Mouse (Mus musculus) lung, embryonic 16.5 days (tissue): ENCODE results near the gene Plcb2. TPM values are rescaled to one million over a fixed set of nuclear protein-coding genes. Genes with fewer than 3 reads are reported as not detected.

Experiments used
- ATAC-seq: fragments of 200-750 bp; cut with Nextera tagmentation; 2 replicates; pipeline ENCODE4 v1.8.0; 2017; ENCODE audit warnings: low read depth, mild to moderate bottlenecking, moderate library complexity
- H3K27ac ChIP-seq: fragments of 300-500 bp; sonication (generic); 2 replicates; pipeline ENCODE4 v1.5.1; 2014; ENCODE audit warnings: mild to moderate bottlenecking, control low read depth, low read length
- H3K27me3 ChIP-seq: fragments of 300-500 bp; sonication (generic); 2 replicates; pipeline ENCODE4 v1.6.1; 2014; ENCODE audit warnings: low read depth, low read length, mixed read lengths; ENCODE audit not compliant: control insufficient read depth, insufficient read depth
- H3K36me3 ChIP-seq: fragments of 300-500 bp; sonication (generic); 2 replicates; pipeline ENCODE4 v1.6.1; 2014; ENCODE audit warnings: low read length; ENCODE audit not compliant: control insufficient read depth, insufficient read depth
- H3K4me1 ChIP-seq: fragments of 300-500 bp; sonication (generic); replicated peaks from 2 replicates; pipeline ENCODE4 v1.6.1; 2014; ENCODE audit warnings: low read length, mixed read lengths; ENCODE audit not compliant: control insufficient read depth, insufficient read depth
- H3K4me2 ChIP-seq: fragments of 300-500 bp; sonication (generic); 2 replicates; pipeline ENCODE4 v1.6.1; 2014; ENCODE audit warnings: low read depth, low read length, control low read depth
- H3K4me3 ChIP-seq: fragments of 300-500 bp; sonication (generic); 2 replicates; pipeline ENCODE4 v1.5.1; 2014; ENCODE audit warnings: mild to moderate bottlenecking, low read length, control low read depth
- H3K9ac ChIP-seq: fragments of 300-500 bp; sonication (generic); 2 replicates; pipeline ENCODE4 v1.6.1; 2014; ENCODE audit warnings: low read length, control low read depth
- H3K9me3 ChIP-seq: fragments of 300-500 bp; sonication (generic); 2 replicates; pipeline ENCODE4 v1.6.1; 2016; ENCODE audit warnings: low read length; ENCODE audit not compliant: control insufficient read depth
- WGBS: fragments of 180-500 bp; shearing (Covaris S2); extraction: QIAGEN DNeasy Blood & Tissue Kit; methylation state at CpG from one replicate; pipeline ENCODE4 v1.1.7; 2014; 5-methylcytosine and 5-hydroxymethylcytosine counted together
- polyA plus RNA-seq: library from polyadenylated mRNA; unstranded; fragments of >200 nt; fragmentation: Nextera tagmentation; extraction: Ambion mirVana; gene quantifications from 2 replicates; pipeline ENCODE4 v1.2.1, GENCODE M21; 2015

Gene Plcb2
- polyA plus RNA-seq, 1 experiment from 2014 or later: 1.6 TPM

GRCm38 (mm10) chr2:118764094-118764831, 36.0 kb upstream of the Plcb2 start:
- Histone ChIP-seq H3K27ac (peak overlapping the region; percentile 63), H3K9ac (peak overlapping the region; percentile 11; the same call in 1 of the 2 replicates), H3K4me3 (no peak overlapping the region), H3K27me3 (no peaks in the 10 kb centered on the region), H3K36me3 (no peaks in the 10 kb centered on the region), H3K9me3 (no peaks in the 10 kb centered on the region), H3K4me2 (no peak overlapping the region), H3K4me1 (peaks cover 37% of the 10 kb centered on the region)
- no peak for ATAC-seq
- WGBS: 17% methylated on average over 11 of the region's 11 CpGs

GRCm38 (mm10) chr2:118763469-118763868, 35.2 kb upstream of the Plcb2 start:
- 53% methylated on average over 7 of the region's 7 CpGs for WGBS
- Histone ChIP-seq H3K4me1 (peaks cover 37% of the 10 kb centered on the region), H3K9me3 (no peaks in the 10 kb centered on the region), H3K27ac (peak overlapping the region; percentile 98), H3K4me2 (no peak overlapping the region), H3K27me3 (no peaks in the 10 kb centered on the region), H3K9ac (peak overlapping the region; percentile 21), H3K36me3 (no peaks in the 10 kb centered on the region), H3K4me3 (no peak overlapping the region)
- 0 out of 2 replicates have a peak, but pooled peaks have one; percentile 2 for ATAC-seq

- no peaks in the 10 kb centered on the region for H3K27me3 ChIP-seq
- 7% methylated on average over 10 of the region's 10 CpGs for WGBS
- H3K4me1 ChIP-seq: peaks cover 37% of the 10 kb centered on the region
Observed at GRCm38 (mm10) chr2:118762784-118763148, 34.5 kb upstream of the Plcb2 start.

GRCm38 (mm10) chr2:118761906-118762783, 33.9 kb upstream of the Plcb2 start, which contains the start of gene Ccdc9b:
Gene Ccdc9b (minus strand): TSS chr2:118762661.
- no peaks in the 10 kb centered on the region for H3K36me3 ChIP-seq
- no peaks in the 10 kb centered on the region for H3K27me3 ChIP-seq
- H3K9me3 ChIP-seq: no peaks in the 10 kb centered on the region
- peak within 1 kb of the TSS; percentile 68 for H3K9ac ChIP-seq
- peak within 1 kb of the TSS; percentile 61 for H3K4me2 ChIP-seq
- H3K27ac ChIP-seq: peak within 1 kb of the TSS; percentile 98
- H3K4me1 ChIP-seq: peaks cover 37% of the 10 kb centered on the region
- H3K4me3 ChIP-seq: peak within 1 kb of the TSS; percentile 38
- 5% methylated on average over 29 of the region's 29 CpGs for WGBS
- ATAC-seq: peak; percentile 92

More at GRCm38 (mm10) chr2:118762784-118763148, 34.5 kb upstream of the Plcb2 start:
- Histone ChIP-seq H3K9ac (peak overlapping the region; percentile 68), H3K4me2 (peak overlapping the region; percentile 61), H3K4me3 (peak overlapping the region; percentile 19), H3K27ac (peak overlapping the region; percentile 98), H3K9me3 (no peaks in the 10 kb centered on the region), H3K36me3 (no peaks in the 10 kb centered on the region)
- peak; percentile 19; the same call in 1 of the 2 replicates for ATAC-seq

- H3K27ac ChIP-seq: peak overlapping the region; percentile 98
- 78% methylated on average over 12 of the region's 12 CpGs for WGBS
- H3K4me3 ChIP-seq: no peak overlapping the region; the same call in 1 of the 2 replicates
- H3K9ac ChIP-seq: peak overlapping the region; percentile 68
- no peaks in the 10 kb centered on the region for H3K36me3 ChIP-seq
- no peaks in the 10 kb centered on the region for H3K27me3 ChIP-seq
- H3K9me3 ChIP-seq: no peaks in the 10 kb centered on the region
- H3K4me2 ChIP-seq: peak overlapping the region; percentile 61
- ATAC-seq: no peak
- H3K4me1 ChIP-seq: peaks cover 37% of the 10 kb centered on the region
Observed at GRCm38 (mm10) chr2:118761358-118761757, 33.1 kb upstream of the Plcb2 start.

GRCm38 (mm10) chr2:118760311-118761025, 32.2 kb upstream of the Plcb2 start:
- H3K4me3 ChIP-seq: no peak overlapping the region
- WGBS: 76% methylated on average over 11 of the region's 11 CpGs
- no peak overlapping the region for H3K27ac ChIP-seq
- peaks cover 37% of the 10 kb centered on the region for H3K4me1 ChIP-seq
- H3K27me3 ChIP-seq: no peaks in the 10 kb centered on the region
- ATAC-seq: no peak
- no peaks in the 10 kb centered on the region for H3K36me3 ChIP-seq
- H3K9ac ChIP-seq: no peak overlapping the region; the same call in 1 of the 2 replicates
- H3K9me3 ChIP-seq: no peaks in the 10 kb centered on the region
- H3K4me2 ChIP-seq: no peak overlapping the region

GRCm38 (mm10) chr2:118759828-118760227, 31.6 kb upstream of the Plcb2 start:
- Histone ChIP-seq H3K9me3 (no peaks in the 10 kb centered on the region), H3K36me3 (no peaks in the 10 kb centered on the region), H3K9ac (no peak overlapping the region), H3K4me3 (no peak overlapping the region), H3K4me2 (no peak overlapping the region), H3K4me1 (peaks cover 37% of the 10 kb centered on the region), H3K27me3 (no peaks in the 10 kb centered on the region), H3K27ac (no peak overlapping the region)
- no peak for ATAC-seq
- WGBS: 15% methylated on average over 8 of the region's 8 CpGs

GRCm38 (mm10) chr2:118756103-118756502, 27.9 kb upstream of the Plcb2 start:
- Histone ChIP-seq H3K4me3 (no peak overlapping the region), H3K4me2 (no peak overlapping the region), H3K4me1 (peaks cover 12% of the 10 kb centered on the region), H3K9me3 (no peaks in the 10 kb centered on the region), H3K27ac (no peak overlapping the region), H3K27me3 (no peaks in the 10 kb centered on the region), H3K36me3 (no peaks in the 10 kb centered on the region), H3K9ac (no peak overlapping the region)
- ATAC-seq: no peak
- 70% methylated on average over 4 of the region's 4 CpGs for WGBS
